Mouse (Mus musculus): ENCODE measurements around the gene Gucy2e. TPM values are rescaled to one million over a fixed set of nuclear protein-coding genes. Genes with fewer than 3 reads are reported as not detected.

The Gucy2e gene
- polyA plus RNA-seq, 1 experiment from 2014 or later: 0.08 TPM

- peaks cover 23% of the 10 kb centered on the region for H3K27me3 ChIP-seq (ENCODE audit: control insufficient read depth, insufficient read depth, low read length)
- peak within 1 kb of the TSS; percentile 14 to 25 for H3K4me3 ChIP-seq (ENCODE audit: control insufficient read depth in 1 of 2, insufficient read depth in 1 of 2, low read depth in 1 of 2, low read length in 2 of 2)
- peaks cover 6 to 14% of the 10 kb centered on the region in 2 experiments; a peak in 3 of 4 replicates for H3K4me1 ChIP-seq (ENCODE audit: control insufficient read depth in 2 of 2, insufficient read depth in 2 of 2, low read length in 2 of 2)
- H3K9me3 ChIP-seq (ENCODE audit: control insufficient read depth, low read length): no peaks in the 10 kb centered on the region
- H3K4me2 ChIP-seq (ENCODE audit: low read length): peak within 1 kb of the TSS; percentile 63
- ATAC-seq (ENCODE audit: insufficient number of reproducible peaks, insufficient read depth, low FRiP score, low read depth): no peak
- no peaks in the 10 kb centered on the region for H3K36me3 ChIP-seq (ENCODE audit: control insufficient read depth, insufficient read depth, low read length)
- H3K9ac ChIP-seq (ENCODE audit: low read length): peak within 1 kb of the TSS; percentile 55; the same call in 1 of the 2 replicates
- H3K27ac ChIP-seq (replicated peaks in 1 of 2; ENCODE audit: control insufficient read depth in 1 of 2, insufficient read depth in 1 of 2, low read depth in 2 of 2, low read length in 2 of 2): no peak within 1 kb of the TSS
- WGBS: 29% methylated on average over 6 of the region's 6 CpGs
These were observed 39.1 kb downstream of the Gucy2e start, which contains the start of gene Alox8 for GRCm38 (mm10) chr11:69197743-69198142. Gene Alox8 (minus strand): TSS chr11:69197843.

GRCm38 (mm10) chr11:69197194-69197593, 39.6 kb downstream of the Gucy2e start:
- H3K4me2 ChIP-seq (ENCODE audit: low read length): peak overlapping the region; percentile 63
- H3K9ac ChIP-seq (ENCODE audit: low read length): peak overlapping the region; percentile 55; the same call in 1 of the 2 replicates
- peak overlapping the region; percentile 14 to 25 for H3K4me3 ChIP-seq (ENCODE audit: control insufficient read depth in 1 of 2, insufficient read depth in 1 of 2, low read depth in 1 of 2, low read length in 2 of 2)
- H3K4me1 ChIP-seq (ENCODE audit: control insufficient read depth in 2 of 2, insufficient read depth in 2 of 2, low read length in 2 of 2): peaks cover 6 to 14% of the 10 kb centered on the region in 2 experiments; a peak in 3 of 4 replicates
- ATAC-seq (ENCODE audit: insufficient number of reproducible peaks, insufficient read depth, low FRiP score, low read depth): no peak
- 2% methylated on average over 14 of the region's 14 CpGs for WGBS
- H3K27ac ChIP-seq (replicated peaks in 1 of 2; ENCODE audit: control insufficient read depth in 1 of 2, insufficient read depth in 1 of 2, low read depth in 2 of 2, low read length in 2 of 2): no peak overlapping the region
- no peaks in the 10 kb centered on the region for H3K9me3 ChIP-seq (ENCODE audit: control insufficient read depth, low read length)
- H3K36me3 ChIP-seq (ENCODE audit: control insufficient read depth, insufficient read depth, low read length): no peaks in the 10 kb centered on the region
- peaks cover 23% of the 10 kb centered on the region for H3K27me3 ChIP-seq (ENCODE audit: control insufficient read depth, insufficient read depth, low read length)

GRCm38 (mm10) chr11:69196766-69197165, 40.1 kb downstream of the Gucy2e start:
- no peak overlapping the region for H3K27ac ChIP-seq (replicated peaks in 1 of 2; ENCODE audit: control insufficient read depth in 1 of 2, insufficient read depth in 1 of 2, low read depth in 2 of 2, low read length in 2 of 2)
- 7% methylated on average over 5 of the region's 5 CpGs for WGBS
- peaks cover 23% of the 10 kb centered on the region for H3K27me3 ChIP-seq (ENCODE audit: control insufficient read depth, insufficient read depth, low read length)
- no peak for ATAC-seq (ENCODE audit: insufficient number of reproducible peaks, insufficient read depth, low FRiP score, low read depth)
- H3K4me2 ChIP-seq (ENCODE audit: low read length): peak overlapping the region; percentile 63
- H3K9me3 ChIP-seq (ENCODE audit: control insufficient read depth, low read length): no peaks in the 10 kb centered on the region
- peaks cover 6 to 14% of the 10 kb centered on the region in 2 experiments; a peak in 3 of 4 replicates for H3K4me1 ChIP-seq (ENCODE audit: control insufficient read depth in 2 of 2, insufficient read depth in 2 of 2, low read length in 2 of 2)
- H3K36me3 ChIP-seq (ENCODE audit: control insufficient read depth, insufficient read depth, low read length): no peaks in the 10 kb centered on the region
- H3K9ac ChIP-seq (ENCODE audit: low read length): peak overlapping the region; percentile 55; the same call in 1 of the 2 replicates
- H3K4me3 ChIP-seq (ENCODE audit: control insufficient read depth in 1 of 2, insufficient read depth in 1 of 2, low read depth in 1 of 2, low read length in 2 of 2): peak overlapping the region in 1 of 2 experiments; percentile 25; a peak in 2 of 4 replicates

- Histone ChIP-seq H3K27me3 (ENCODE audit: control insufficient read depth, insufficient read depth, low read length) (peaks cover 20% of the 10 kb centered on the region), H3K36me3 (ENCODE audit: control insufficient read depth, insufficient read depth, low read length) (no peaks in the 10 kb centered on the region), H3K4me1 (ENCODE audit: control insufficient read depth in 2 of 2, insufficient read depth in 2 of 2, low read length in 2 of 2) (peaks cover 6 to 8% of the 10 kb centered on the region in 2 experiments; a peak in 3 of 4 replicates), H3K27ac (replicated peaks in 1 of 2; ENCODE audit: control insufficient read depth in 1 of 2, insufficient read depth in 1 of 2, low read depth in 2 of 2, low read length in 2 of 2) (no peak overlapping the region), H3K4me3 (ENCODE audit: control insufficient read depth in 1 of 2, insufficient read depth in 1 of 2, low read depth in 1 of 2, low read length in 2 of 2) (no peak overlapping the region), H3K4me2 (ENCODE audit: low read length) (no peak overlapping the region), H3K9ac (ENCODE audit: low read length) (no peak overlapping the region), H3K9me3 (ENCODE audit: control insufficient read depth, low read length) (no peaks in the 10 kb centered on the region)
- no peak for ATAC-seq (ENCODE audit: insufficient number of reproducible peaks, insufficient read depth, low FRiP score, low read depth)
- 6% methylated on average over 1 of the region's 1 CpGs for WGBS
These were observed 44.0 kb downstream of the Gucy2e start for GRCm38 (mm10) chr11:69192840-69193239.

- Histone ChIP-seq H3K4me1 (ENCODE audit: control insufficient read depth in 2 of 2, insufficient read depth in 2 of 2, low read length in 2 of 2) (no peaks in the 10 kb centered on the region), H3K9ac (ENCODE audit: low read length) (no peak overlapping the region), H3K4me3 (ENCODE audit: control insufficient read depth in 1 of 2, insufficient read depth in 1 of 2, low read depth in 1 of 2, low read length in 2 of 2) (no peak overlapping the region), H3K4me2 (ENCODE audit: low read length) (no peak overlapping the region), H3K27ac (replicated peaks in 1 of 2; ENCODE audit: control insufficient read depth in 1 of 2, insufficient read depth in 1 of 2, low read depth in 2 of 2, low read length in 2 of 2) (no peak overlapping the region), H3K9me3 (ENCODE audit: control insufficient read depth, low read length) (no peaks in the 10 kb centered on the region), H3K27me3 (ENCODE audit: control insufficient read depth, insufficient read depth, low read length) (no peaks in the 10 kb centered on the region), H3K36me3 (ENCODE audit: control insufficient read depth, insufficient read depth, low read length) (no peaks in the 10 kb centered on the region)
- WGBS: 76% methylated on average over 6 of the region's 6 CpGs
- ATAC-seq (ENCODE audit: insufficient number of reproducible peaks, insufficient read depth, low FRiP score, low read depth): no peak
These were observed 50.9 kb downstream of the Gucy2e start for GRCm38 (mm10) chr11:69185936-69186335.

- Histone ChIP-seq H3K9ac (ENCODE audit: low read length) (no peak overlapping the region), H3K4me3 (ENCODE audit: control insufficient read depth in 1 of 2, insufficient read depth in 1 of 2, low read depth in 1 of 2, low read length in 2 of 2) (no peak overlapping the region), H3K4me2 (ENCODE audit: low read length) (no peak overlapping the region), H3K27ac (replicated peaks in 1 of 2; ENCODE audit: control insufficient read depth in 1 of 2, insufficient read depth in 1 of 2, low read depth in 2 of 2, low read length in 2 of 2) (no peak overlapping the region), H3K9me3 (ENCODE audit: control insufficient read depth, low read length) (no peaks in the 10 kb centered on the region), H3K36me3 (ENCODE audit: control insufficient read depth, insufficient read depth, low read length) (no peaks in the 10 kb centered on the region), H3K27me3 (ENCODE audit: control insufficient read depth, insufficient read depth, low read length) (no peaks in the 10 kb centered on the region), H3K4me1 (ENCODE audit: control insufficient read depth in 2 of 2, insufficient read depth in 2 of 2, low read length in 2 of 2) (no peaks in the 10 kb centered on the region)
- ATAC-seq (ENCODE audit: insufficient number of reproducible peaks, insufficient read depth, low FRiP score, low read depth): no peak
- whole genome bisulfite sequencing: 86% methylated on average over 5 of the region's 5 CpGs
These were observed 51.8 kb downstream of the Gucy2e start for GRCm38 (mm10) chr11:69185031-69185430.

- Histone ChIP-seq H3K27ac (replicated peaks in 1 of 2; ENCODE audit: control insufficient read depth in 1 of 2, insufficient read depth in 1 of 2, low read depth in 2 of 2, low read length in 2 of 2) (no peak overlapping the region), H3K4me1 (ENCODE audit: control insufficient read depth in 2 of 2, insufficient read depth in 2 of 2, low read length in 2 of 2) (peaks cover 2 to 6% of the 10 kb centered on the region in 2 experiments; a peak in 3 of 4 replicates), H3K27me3 (ENCODE audit: control insufficient read depth, insufficient read depth, low read length) (no peaks in the 10 kb centered on the region), H3K9ac (ENCODE audit: low read length) (no peak overlapping the region), H3K36me3 (ENCODE audit: control insufficient read depth, insufficient read depth, low read length) (no peaks in the 10 kb centered on the region), H3K4me2 (ENCODE audit: low read length) (no peak overlapping the region), H3K4me3 (ENCODE audit: control insufficient read depth in 1 of 2, insufficient read depth in 1 of 2, low read depth in 1 of 2, low read length in 2 of 2) (no peak overlapping the region), H3K9me3 (ENCODE audit: control insufficient read depth, low read length) (no peaks in the 10 kb centered on the region)
- 83% methylated on average over 4 of the region's 4 CpGs for WGBS
- no peak for ATAC-seq (ENCODE audit: insufficient number of reproducible peaks, insufficient read depth, low FRiP score, low read depth)
These were observed 56.7 kb downstream of the Gucy2e start for GRCm38 (mm10) chr11:69180120-69180519.

- Histone ChIP-seq H3K9ac (ENCODE audit: low read length) (no peak overlapping the region), H3K4me3 (ENCODE audit: control insufficient read depth in 1 of 2, insufficient read depth in 1 of 2, low read depth in 1 of 2, low read length in 2 of 2) (no peak overlapping the region), H3K4me1 (ENCODE audit: control insufficient read depth in 2 of 2, insufficient read depth in 2 of 2, low read length in 2 of 2) (peaks cover 4 to 6% of the 10 kb centered on the region in 2 experiments; a peak in 3 of 4 replicates), H3K4me2 (ENCODE audit: low read length) (no peak overlapping the region), H3K36me3 (ENCODE audit: control insufficient read depth, insufficient read depth, low read length) (no peaks in the 10 kb centered on the region), H3K9me3 (ENCODE audit: control insufficient read depth, low read length) (no peaks in the 10 kb centered on the region), H3K27ac (replicated peaks in 1 of 2; ENCODE audit: control insufficient read depth in 1 of 2, insufficient read depth in 1 of 2, low read depth in 2 of 2, low read length in 2 of 2) (no peak overlapping the region), H3K27me3 (ENCODE audit: control insufficient read depth, insufficient read depth, low read length) (no peaks in the 10 kb centered on the region)
- 28% methylated on average over 3 of the region's 3 CpGs for WGBS
- ATAC-seq (ENCODE audit: insufficient number of reproducible peaks, insufficient read depth, low FRiP score, low read depth): no peak
These were observed 57.3 kb downstream of the Gucy2e start for GRCm38 (mm10) chr11:69179512-69179911.
